In genomic region chr14:56572546-56572945, GRCm38 (mm10) we compare ENCODE assay signal across 10 mouse cellular contexts. TPM values are rescaled to one million over a fixed set of nuclear protein-coding genes. Genes with fewer than 3 reads are reported as not detected.
A peak's percentile ranks its signal among the peaks of the same experiment; 100 is the strongest.
DNase-seq lines count a peak whose midpoint lies in the region; ATAC-seq lines count a peak whose summit lies in the region.
"Had no signal": no experiment of that assay in that cellular context is flagged by ENCODE, and none has a peak within 500 bp of the region (broad histone marks: within the 10 kb centered on the region; RNA-seq: fewer than 3 reads in every experiment).

No protein-coding gene starts in this region.

- no peaks in the 10 kb centered on the region for H3K27me3 ChIP-seq in heart, embryonic 13.5 days (replicated peaks)
- H3K27me3 ChIP-seq in embryonic facial prominence, embryonic 12.5 days: no peaks in the 10 kb centered on the region
- H3K27me3 ChIP-seq in hindbrain, embryonic 14.5 days (ENCODE audit: control insufficient read depth, insufficient read depth, low read length): no peaks in the 10 kb centered on the region
- H3K27me3 ChIP-seq in midbrain, embryonic 13.5 days: peaks cover 7% of the 10 kb centered on the region

- intact Hi-C loops in heart, postnatal 36 days (cut with DNase I): loop anchor here (10.0 kb wide), 2 partner anchors 202 to 312 kb away; partner anchors contain the start of genes Pspc1 and Zmym2

- WGBS in heart, embryonic 13.5 days: 70% methylated on average over 2 of the region's 2 CpGs
- WGBS in embryonic facial prominence, embryonic 12.5 days: 69% methylated on average over 2 of the region's 2 CpGs
- WGBS in hindbrain, embryonic 14.5 days: 77% methylated on average over 2 of the region's 2 CpGs
- 72% methylated on average over 2 of the region's 2 CpGs for WGBS in midbrain, embryonic 13.5 days

- peak overlapping the region; percentile 78 for H3K4me2 ChIP-seq in heart, embryonic 13.5 days
- peak overlapping the region; percentile 55; the same call in 1 of the 2 replicates for H3K4me2 ChIP-seq in embryonic facial prominence, embryonic 12.5 days (replicated peaks)
- peak overlapping the region; percentile 80 for H3K4me2 ChIP-seq in hindbrain, embryonic 14.5 days (replicated peaks)
- H3K4me2 ChIP-seq in midbrain, embryonic 13.5 days (replicated peaks): peak overlapping the region; percentile 77

- DNase-seq in heart, postnatal 36 days: no peak
- no peak for DNase-seq in hindbrain, embryonic 14.5 days (ENCODE audit: low spot score)
- no peak for DNase-seq in gastrocnemius, postnatal 10 days
- DNase-seq in adrenal gland, postnatal 25 days: no peak
- no peak for DNase-seq in left cerebral cortex, adult 18-20 months (ENCODE audit: low spot score in 2 of 2)
- DNase-seq: B cell, adult 2 months; heart, postnatal 14 days had no signal

- H3K9me3 ChIP-seq in heart, embryonic 13.5 days: no peaks in the 10 kb centered on the region
- H3K9me3 ChIP-seq in embryonic facial prominence, embryonic 12.5 days: no peaks in the 10 kb centered on the region
- no peaks in the 10 kb centered on the region for H3K9me3 ChIP-seq in hindbrain, embryonic 14.5 days (ENCODE audit: control insufficient read depth, low read length)
- no peaks in the 10 kb centered on the region for H3K9me3 ChIP-seq in midbrain, embryonic 13.5 days

- no peak overlapping the region; the same call in 1 of the 2 replicates for H3K9ac ChIP-seq in heart, embryonic 13.5 days
- H3K9ac ChIP-seq in embryonic facial prominence, embryonic 12.5 days: no peak overlapping the region
- H3K9ac ChIP-seq in hindbrain, embryonic 14.5 days: peak overlapping the region; percentile 59; the same call in 1 of the 2 replicates
- peak overlapping the region; percentile 61; the same call in 1 of the 2 replicates for H3K9ac ChIP-seq in midbrain, embryonic 13.5 days (replicated peaks)

- H3K36me3 ChIP-seq in heart, embryonic 13.5 days: peaks cover 10% of the 10 kb centered on the region; the same call in 1 of the 2 replicates
- no peaks in the 10 kb centered on the region for H3K36me3 ChIP-seq in embryonic facial prominence, embryonic 12.5 days
- no peaks in the 10 kb centered on the region for H3K36me3 ChIP-seq in hindbrain, embryonic 14.5 days (replicated peaks; ENCODE audit: control insufficient read depth, insufficient read depth)
- H3K36me3 ChIP-seq in midbrain, embryonic 13.5 days: no peaks in the 10 kb centered on the region

- no peak overlapping the region for H3K27ac ChIP-seq in heart, embryonic 13.5 days (replicated peaks)
- no peak overlapping the region for H3K27ac ChIP-seq in embryonic facial prominence, embryonic 12.5 days
- no peak overlapping the region for H3K27ac ChIP-seq in hindbrain, embryonic 14.5 days
- H3K27ac ChIP-seq in midbrain, embryonic 13.5 days: no peak overlapping the region

- no peak for ATAC-seq in heart, embryonic 13.5 days (ENCODE audit: extremely low read depth, insufficient number of reproducible peaks, low FRiP score, low TSS enrichment)
- ATAC-seq in embryonic facial prominence, embryonic 12.5 days (ENCODE audit: insufficient number of reproducible peaks, insufficient read depth, low FRiP score, low TSS enrichment): no peak
- ATAC-seq in hindbrain, embryonic 14.5 days (ENCODE audit: low FRiP score): no peak
- no peak for ATAC-seq in midbrain, embryonic 13.5 days

- H3K4me3 ChIP-seq in heart, embryonic 13.5 days: peak overlapping the region; percentile 82; the same call in 1 of the 2 replicates
- H3K4me3 ChIP-seq in embryonic facial prominence, embryonic 12.5 days: no peak overlapping the region
- H3K4me3 ChIP-seq in hindbrain, embryonic 14.5 days (replicated peaks; ENCODE audit: low read length): peak overlapping the region; percentile 80
- H3K4me3 ChIP-seq in midbrain, embryonic 13.5 days (replicated peaks): peak overlapping the region; percentile 86

- peaks cover 34% of the 10 kb centered on the region for H3K4me1 ChIP-seq in heart, embryonic 13.5 days
- H3K4me1 ChIP-seq in embryonic facial prominence, embryonic 12.5 days: peaks cover 14% of the 10 kb centered on the region; the same call in 1 of the 2 replicates
- H3K4me1 ChIP-seq in hindbrain, embryonic 14.5 days (replicated peaks; ENCODE audit: control insufficient read depth, insufficient read depth, low read length): peaks cover 11% of the 10 kb centered on the region
- peaks cover 20% of the 10 kb centered on the region for H3K4me1 ChIP-seq in midbrain, embryonic 13.5 days (replicated peaks)

RNA-seq across cellular contexts. Expression of gene Cenpj, which starts 2.7 kb away (rescaled TPM):
- 7.2 and 7.8 TPM in 2 replicates for polyA plus RNA-seq in heart, embryonic 13.5 days (2015; fragmentation: Nextera tagmentation; extraction: Ambion mirVana)
- 1 to 10 TPM; 2.5 to 3.1 TPM for total RNA-seq in heart, postnatal 36 days (2021)
- polyA plus RNA-seq in embryonic facial prominence, embryonic 12.5 days (2016; fragmentation: Nextera tagmentation; extraction: Ambion mirVana): 15.0 and 17.0 TPM in 2 replicates
- 5.4 and 6.1 TPM in 2 replicates for polyA plus RNA-seq in hindbrain, embryonic 14.5 days (2014; fragmentation: Nextera tagmentation; extraction: Ambion mirVana)
- 10.2 and 11.4 TPM in 2 replicates for polyA plus RNA-seq in midbrain, embryonic 13.5 days (2015; fragmentation: Nextera tagmentation; extraction: Ambion mirVana)
- total RNA-seq in gastrocnemius, postnatal 10 days (2021): 1 to 10 TPM; 2.9 to 3.5 TPM
- total RNA-seq in adrenal gland, postnatal 25 days (2021): 13.5 and 13.7 TPM in 2 replicates
- 1 to 10 TPM; 2.5 to 2.6 TPM for total RNA-seq in left cerebral cortex, adult 18-20 months (2021)

RNA-seq across cellular contexts. Expression of gene Parp4, which starts 2.9 kb away (rescaled TPM):
- 7.8 and 8.3 TPM in 2 replicates for polyA plus RNA-seq in heart, embryonic 13.5 days (2015; fragmentation: Nextera tagmentation; extraction: Ambion mirVana)
- total RNA-seq in heart, postnatal 36 days (2021): 10 to 100 TPM; 27.9 to 31.1 TPM
- 2.0 and 2.6 TPM in 2 replicates for polyA plus RNA-seq in embryonic facial prominence, embryonic 12.5 days (2016; fragmentation: Nextera tagmentation; extraction: Ambion mirVana)
- polyA plus RNA-seq in hindbrain, embryonic 14.5 days (2014; fragmentation: Nextera tagmentation; extraction: Ambion mirVana): 1.6 and 1.9 TPM in 2 replicates
- 0.87 and 0.92 TPM in 2 replicates for polyA plus RNA-seq in midbrain, embryonic 13.5 days (2015; fragmentation: Nextera tagmentation; extraction: Ambion mirVana)
- total RNA-seq in gastrocnemius, postnatal 10 days (2021): 10 to 100 TPM; 10.4 to 12.4 TPM
- total RNA-seq in adrenal gland, postnatal 25 days (2021): 31.9 and 39.1 TPM in 2 replicates
- 1 to 10 TPM; 5.0 to 5.4 TPM for total RNA-seq in left cerebral cortex, adult 18-20 months (2021)

Comparison
In these comparisons a context has a peak if more than half of its experiments do, and no peak if none do; other contexts are left out.
1. H3K9ac ChIP-seq: peak in hindbrain, embryonic 14.5 days (single experiment) and midbrain, embryonic 13.5 days (single experiment); none in heart, embryonic 13.5 days (single experiment) and embryonic facial prominence, embryonic 12.5 days (single experiment).
2. Peak in every context shown above with its lines, with median percentiles within 50 percentile points of each other: H3K4me2 ChIP-seq.